Mouse (Mus musculus) megakaryocyte-erythroid progenitor cell, adult 5-6 weeks (primary cell): ENCODE data around the gene 1600014C23Rik. TPM values are rescaled to one million over a fixed set of nuclear protein-coding genes. Genes with fewer than 3 reads are reported as not detected.

Experiments used
- ATAC-seq: replicated peaks from 2 replicates; pipeline ENCODE4 v1.8.0; 2016; ENCODE audit warnings: mild to moderate bottlenecking, inconsistent platforms; ENCODE audit not compliant: severe bottlenecking, poor library complexity, low FRiP score, low TSS enrichment
- total RNA-seq, 2 experiments: library from RNA; stranded (forward) in 1 of 2; stranded (reverse) in 1 of 2; fragments of 200-1000, 215-1000 nt in 1 of 2; fragments of >200 nt in 1 of 2; fragmentation: Nextera tagmentation in 1 of 2; gene quantifications; 2 replicates each; pipeline ENCODE4 v1.2.3; 2014 to 2017

1600014C23Rik gene
- total RNA-seq, 2 experiments from 2014 or later: not detected

- ATAC-seq: no peak
Observed at GRCm38 (mm10) chr17:45754186-45754862, 20.7 kb upstream of the 1600014C23Rik start.

- ATAC-seq: no peak
Observed at GRCm38 (mm10) chr17:45752678-45753077, 19.0 kb upstream of the 1600014C23Rik start.

GRCm38 (mm10) chr17:45752053-45752452 is 18.4 kb upstream of the 1600014C23Rik start:
- no peak for ATAC-seq

GRCm38 (mm10) chr17:45751359-45751758 is 17.7 kb upstream of the 1600014C23Rik start:
- no peak for ATAC-seq

GRCm38 (mm10) chr17:45749100-45749499 is 15.5 kb upstream of the 1600014C23Rik start:
- no peak for ATAC-seq

DNA sequence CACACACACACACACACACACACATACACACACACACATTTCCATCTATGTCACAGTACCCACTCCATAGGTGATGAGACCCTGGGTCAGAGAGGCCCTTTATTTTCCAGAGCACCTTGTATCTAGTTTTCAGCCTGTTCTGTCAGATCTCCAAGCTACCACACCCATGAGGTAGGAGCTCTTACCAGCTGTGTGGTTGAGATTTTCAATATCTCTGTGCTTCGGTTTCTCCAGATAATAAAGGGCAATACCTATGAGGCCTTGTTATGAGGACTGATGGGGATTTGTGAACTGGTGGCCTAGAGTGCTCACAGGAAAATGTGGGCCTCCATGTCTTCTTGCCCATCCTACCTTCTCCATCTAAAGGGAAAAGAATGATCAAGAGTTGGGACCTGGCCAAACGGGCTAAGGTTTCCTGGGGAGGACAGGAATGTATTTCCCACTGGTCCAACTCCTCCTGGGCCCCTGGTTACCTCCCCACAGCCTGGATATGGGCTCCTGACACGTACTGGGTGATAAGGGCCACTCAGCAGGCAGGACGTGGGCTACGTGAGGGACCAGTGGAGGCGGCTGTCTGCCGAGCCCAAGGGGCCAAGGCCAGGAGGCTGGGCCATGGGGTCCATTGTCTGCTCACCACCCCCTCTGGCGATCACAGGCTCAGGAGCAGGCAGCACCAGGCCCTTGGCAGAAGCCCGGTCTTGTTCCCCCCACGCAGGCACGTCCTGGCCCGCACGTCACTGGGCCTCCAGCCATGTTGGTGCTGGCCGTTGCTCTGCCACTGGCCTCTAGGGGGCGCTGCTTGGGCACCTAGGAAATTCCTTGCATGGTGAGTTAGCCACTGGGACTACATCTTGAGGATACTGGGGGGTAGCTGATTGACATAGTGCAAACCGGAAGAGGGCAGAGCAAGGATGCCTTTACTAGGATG is 14.5 kb upstream of the 1600014C23Rik start:
- 0 out of 2 replicates have a peak, but pooled peaks have one; percentile 43 for ATAC-seq

- ATAC-seq: no peak
Observed at GRCm38 (mm10) chr17:45747293-45747692, 13.6 kb upstream of the 1600014C23Rik start.

DNA sequence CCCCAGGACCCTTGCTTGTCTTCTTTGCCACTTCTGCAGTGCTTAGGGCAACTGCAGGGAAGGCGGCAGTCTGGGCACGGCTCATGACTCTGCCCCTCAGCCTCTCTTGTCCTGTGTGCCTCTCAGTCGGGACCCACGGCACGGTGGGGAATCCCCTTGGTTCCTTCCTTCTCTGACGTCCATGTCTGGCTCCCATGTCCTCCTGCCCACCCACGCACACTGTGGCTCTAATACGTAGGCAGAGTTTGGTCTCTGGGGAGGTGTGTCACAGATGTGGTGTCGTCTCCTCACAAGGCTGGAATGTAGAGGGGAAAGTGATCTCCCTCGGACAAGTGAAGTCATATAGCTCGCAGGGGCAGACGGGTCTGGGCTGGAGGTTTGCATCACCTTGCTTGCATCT is 13.1 kb upstream of the 1600014C23Rik start:
- ATAC-seq: no peak

GRCm38 (mm10) chr17:45745629-45746028 is 12.0 kb upstream of the 1600014C23Rik start:
- ATAC-seq: no peak

GRCm38 (mm10) chr17:45742371-45743147 is 8.9 kb upstream of the 1600014C23Rik start:
- no peak for ATAC-seq

DNA sequence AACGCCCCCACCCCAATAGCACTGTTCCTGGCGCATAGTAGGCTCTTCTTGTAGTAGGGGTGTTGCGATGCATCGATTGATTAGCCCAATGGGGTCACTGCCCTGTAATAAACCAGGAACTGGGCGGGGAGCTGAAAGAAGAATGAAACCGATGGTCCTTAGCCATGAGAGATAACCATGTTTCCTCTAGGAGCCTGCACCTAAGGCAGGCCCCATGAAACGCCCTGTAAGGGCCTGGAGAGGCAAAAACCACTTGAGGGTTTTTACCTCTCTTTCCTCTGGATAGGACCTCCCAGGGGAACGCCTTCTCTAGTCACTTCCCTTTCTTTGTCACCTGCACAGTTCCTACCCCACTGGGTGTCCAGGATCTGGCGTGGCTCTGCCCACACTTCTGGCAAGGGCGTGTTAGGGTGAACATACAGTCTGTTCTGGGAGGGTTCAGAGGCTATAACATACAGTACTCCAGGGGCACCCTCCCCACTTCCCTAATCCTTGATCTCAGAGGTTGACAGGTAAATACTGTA is 3.5 kb upstream of the 1600014C23Rik start:
- peak; percentile 55 for ATAC-seq

- ATAC-seq: no peak; the same call in 1 of the 2 replicates
Observed at GRCm38 (mm10) chr17:45736311-45737077, 2.9 kb upstream of the 1600014C23Rik start.

DNA sequence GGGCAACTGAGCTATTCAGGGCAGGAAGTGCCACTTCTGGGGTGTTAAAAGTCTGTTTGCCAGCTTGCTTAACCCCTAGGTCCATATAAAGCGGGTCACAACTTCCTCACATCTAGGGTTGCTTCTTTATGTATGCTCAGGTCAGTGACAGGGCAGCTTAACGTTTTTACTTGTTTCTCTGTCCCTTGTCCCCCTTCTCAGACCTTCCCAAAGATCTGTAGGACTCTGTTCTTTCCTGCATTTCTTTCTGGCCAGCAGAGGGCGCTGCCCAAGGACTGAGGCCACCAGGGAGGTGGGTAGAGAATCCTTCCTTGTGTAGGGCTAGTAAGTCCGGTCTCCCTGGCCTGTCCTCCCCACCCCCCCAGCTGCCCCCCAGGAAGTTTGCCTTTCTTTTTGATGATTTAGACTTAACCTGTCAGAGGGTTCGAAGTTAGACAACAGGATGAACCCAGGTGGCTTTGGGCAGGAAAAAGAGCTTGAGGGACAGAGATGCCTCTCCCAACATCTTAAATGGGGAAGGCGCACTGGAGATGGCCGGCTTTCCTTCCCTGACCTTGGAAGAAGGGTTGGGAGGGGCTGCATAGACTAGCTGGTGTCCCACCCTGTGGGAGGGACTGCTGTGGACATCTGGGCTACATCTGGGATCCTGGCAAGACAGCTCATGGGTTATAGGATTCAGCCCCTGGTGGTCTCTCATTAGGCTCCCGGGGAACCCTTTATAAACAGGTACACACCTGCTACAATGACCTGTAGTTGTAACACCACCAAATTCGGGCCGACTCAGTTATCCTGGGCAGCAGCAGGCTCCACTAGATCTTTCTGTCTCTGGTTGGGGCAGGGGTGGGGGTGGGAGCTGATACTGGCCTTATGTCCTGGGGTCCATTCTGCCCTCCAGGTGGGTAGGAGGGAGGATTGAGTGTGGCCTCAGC is 2.0 kb upstream of the 1600014C23Rik start:
- peak; percentile 36; the same call in 1 of the 2 replicates for ATAC-seq

DNA sequence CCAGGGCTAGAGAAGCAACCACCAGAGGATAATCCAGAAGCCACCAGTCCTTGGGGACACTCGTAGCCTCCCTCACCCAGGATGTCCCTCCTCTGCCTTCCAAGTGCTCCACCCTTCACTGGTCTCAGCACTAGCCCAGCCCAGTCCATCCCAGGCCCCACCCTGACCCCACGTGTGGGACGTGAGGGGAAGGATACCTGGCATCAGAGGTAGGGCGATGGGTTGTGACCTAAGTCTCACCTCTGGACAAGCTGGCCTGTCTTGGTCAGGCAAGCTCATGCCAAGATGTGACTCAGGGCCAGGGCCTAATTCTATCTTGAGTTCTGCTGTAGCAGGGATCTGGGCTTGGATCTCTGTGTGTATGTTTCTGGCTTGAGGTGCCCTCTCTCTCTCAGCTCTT is 1.2 kb upstream of the 1600014C23Rik start:
- no peak for ATAC-seq

- ATAC-seq: no peak
Observed at GRCm38 (mm10) chr17:45734333-45734732, 689 bp upstream of the 1600014C23Rik start.

DNA sequence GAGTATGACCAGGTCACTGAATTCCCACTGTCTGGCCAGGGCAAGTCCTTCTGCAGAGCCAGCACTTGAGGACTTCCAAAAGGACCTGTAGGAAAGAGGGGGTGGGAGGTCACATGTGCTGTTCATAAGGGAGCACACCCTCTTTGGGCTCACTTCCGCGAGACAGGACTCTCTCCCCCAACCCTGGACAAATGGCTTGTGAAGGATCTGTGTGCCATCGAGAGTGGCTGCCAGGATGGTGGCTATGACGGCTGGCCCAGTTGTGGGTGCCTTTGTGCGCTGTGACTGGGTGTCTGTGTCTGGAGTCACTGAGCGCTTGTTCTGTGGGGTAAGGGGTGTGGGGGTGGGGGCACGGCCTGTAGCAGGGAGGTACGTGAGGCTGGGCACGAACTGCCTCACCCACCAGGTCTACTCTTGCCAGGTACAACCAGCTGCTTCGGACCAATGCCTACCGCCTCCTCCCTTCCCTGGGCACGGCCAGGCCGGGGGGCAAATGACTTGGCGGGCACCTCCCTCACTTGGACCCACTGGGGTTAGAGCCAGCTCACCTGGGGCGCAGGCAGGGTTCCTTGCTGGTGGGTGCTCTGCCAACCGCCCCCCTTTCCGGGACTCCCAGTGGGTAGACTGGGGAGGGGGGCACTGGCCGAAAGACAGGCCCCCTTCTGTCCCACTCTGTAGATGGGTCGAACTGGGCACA is 458 bp downstream of the 1600014C23Rik start:
- ATAC-seq: no peak

- peak; percentile 60 for ATAC-seq
Observed at GRCm38 (mm10) chr17:45731172-45731864, 2.3 kb downstream of the 1600014C23Rik start.
